Mouse (Mus musculus): ENCODE data around the gene Nos1ap. TPM values are rescaled to one million over a fixed set of nuclear protein-coding genes. Genes with fewer than 3 reads are reported as not detected.

Gene Nos1ap
- polyA plus RNA-seq, 1 experiment from 2014 or later, result 17.9 TPM

DNA sequence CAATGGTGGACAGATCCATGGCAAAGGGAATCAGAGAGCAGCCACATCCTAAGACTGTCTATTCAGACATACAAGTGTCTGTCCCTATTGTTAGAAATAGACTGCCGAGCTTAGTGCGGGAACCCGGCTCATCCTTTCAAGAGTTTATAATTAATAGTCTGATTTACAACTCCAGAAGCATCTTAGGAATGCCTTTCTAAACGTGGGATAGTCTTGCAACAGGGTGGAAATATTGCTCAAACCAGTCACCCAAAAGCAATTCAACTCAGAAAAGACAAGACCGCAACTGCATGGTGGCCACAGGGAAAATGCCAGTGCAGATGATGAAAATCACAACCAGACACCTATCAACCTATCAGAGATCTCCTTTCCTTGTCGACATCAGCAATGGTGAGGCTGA lies 173.5 kb downstream of the Nos1ap start:
- H3K4me1 ChIP-seq (replicated peaks), result no peaks in the 10 kb centered on the region; the same call in 1 of the 2 replicates
- ATAC-seq (ENCODE audit: low FRiP score), result no peak
- no peak overlapping the region for H3K4me2 ChIP-seq
- no peak overlapping the region for H3K4me3 ChIP-seq
- H3K9ac ChIP-seq, result no peak overlapping the region
- H3K36me3 ChIP-seq, result no peaks in the 10 kb centered on the region
- no peaks in the 10 kb centered on the region for H3K9me3 ChIP-seq
- 29% methylated on average over 6 of the region's 6 CpGs for WGBS
- no peaks in the 10 kb centered on the region; the same call in 1 of the 2 replicates for H3K27me3 ChIP-seq
- H3K27ac ChIP-seq, result no peak overlapping the region

- H3K9ac ChIP-seq, result no peak overlapping the region
- H3K4me2 ChIP-seq, result no peak overlapping the region
- H3K36me3 ChIP-seq, result no peaks in the 10 kb centered on the region
- no peak for ATAC-seq (ENCODE audit: low FRiP score)
- H3K4me3 ChIP-seq, result no peak overlapping the region
- no peaks in the 10 kb centered on the region; the same call in 1 of the 2 replicates for H3K27me3 ChIP-seq
- H3K9me3 ChIP-seq, result no peaks in the 10 kb centered on the region
- no peaks in the 10 kb centered on the region; the same call in 1 of the 2 replicates for H3K4me1 ChIP-seq (replicated peaks)
- WGBS, result 19% methylated on average over 3 of the region's 3 CpGs
- H3K27ac ChIP-seq, result no peak overlapping the region
These were observed 174.3 kb downstream of the Nos1ap start for GRCm38 (mm10) chr1:170415395-170415794.

DNA sequence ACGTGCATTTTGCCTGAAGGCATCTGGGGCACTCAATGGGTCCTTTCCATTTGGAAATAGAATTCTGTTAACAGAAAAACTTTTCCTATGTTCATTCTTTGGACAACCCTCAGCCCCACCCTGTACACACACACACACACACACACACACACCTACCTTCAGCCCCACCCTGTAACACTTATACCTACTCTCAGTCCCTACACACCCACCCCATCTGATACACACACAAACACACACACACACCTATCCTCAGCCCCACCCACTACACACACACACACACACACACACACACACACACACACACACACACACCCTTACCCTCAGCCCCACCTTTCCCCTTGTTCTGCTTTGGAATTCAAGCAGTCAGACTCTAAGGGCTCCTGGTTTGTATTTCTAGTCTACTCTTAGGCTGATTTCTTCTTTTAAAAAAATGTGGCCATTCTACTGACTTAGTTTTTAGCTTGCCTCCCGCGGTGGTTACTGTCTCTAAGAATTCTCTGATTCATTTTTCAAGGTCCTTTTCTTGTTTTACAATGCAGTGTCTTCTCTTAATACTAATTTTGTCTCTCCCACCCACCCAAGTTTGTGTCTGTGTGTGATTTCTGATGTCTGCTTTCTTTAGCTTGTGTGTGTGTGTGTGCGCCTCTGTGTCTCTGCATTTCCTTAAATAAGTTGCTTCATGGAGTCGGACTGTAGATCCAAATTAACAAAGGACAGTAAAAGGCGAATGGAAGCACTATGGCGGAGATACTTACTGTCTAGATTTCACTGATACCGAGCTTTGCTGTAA lies 179.1 kb downstream of the Nos1ap start:
- ATAC-seq (ENCODE audit: low FRiP score), result no peak
- H3K4me2 ChIP-seq, result no peak overlapping the region
- no peak overlapping the region for H3K4me3 ChIP-seq
- H3K9ac ChIP-seq, result no peak overlapping the region
- H3K36me3 ChIP-seq, result no peaks in the 10 kb centered on the region
- H3K9me3 ChIP-seq, result no peaks in the 10 kb centered on the region
- WGBS, result 87% methylated on average over 8 of the region's 8 CpGs
- no peak overlapping the region for H3K27ac ChIP-seq
- H3K4me1 ChIP-seq (replicated peaks), result peaks cover 7% of the 10 kb centered on the region
- no peaks in the 10 kb centered on the region for H3K27me3 ChIP-seq

DNA sequence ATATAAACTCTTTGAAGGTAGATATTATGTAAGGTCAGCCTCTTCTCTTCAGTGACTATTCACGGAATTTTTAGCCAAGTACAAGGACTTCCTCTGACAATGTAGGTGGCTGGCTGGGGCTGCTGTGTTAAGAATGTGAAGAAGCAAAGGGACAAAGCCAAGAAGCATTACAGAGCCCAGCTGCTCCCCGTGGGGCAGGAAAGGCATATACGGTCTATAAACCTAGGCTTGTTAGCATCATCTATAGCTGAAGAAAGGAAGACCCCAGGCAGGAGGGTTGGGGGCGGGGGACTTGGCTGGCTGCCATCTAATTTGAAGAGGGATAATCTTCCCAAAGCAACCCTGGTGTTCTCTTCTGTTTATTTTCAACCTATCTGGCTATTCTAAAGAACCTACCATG lies 180.6 kb downstream of the Nos1ap start:
- ATAC-seq (ENCODE audit: low FRiP score), result no peak
- no peaks in the 10 kb centered on the region for H3K9me3 ChIP-seq
- 0 out of 2 replicates have a peak overlapping the region, but pooled peaks have one; percentile 12 for H3K27ac ChIP-seq
- no peak overlapping the region for H3K9ac ChIP-seq
- H3K4me2 ChIP-seq, result no peak overlapping the region
- peaks cover 7% of the 10 kb centered on the region for H3K4me1 ChIP-seq (replicated peaks)
- no peaks in the 10 kb centered on the region for H3K36me3 ChIP-seq
- H3K4me3 ChIP-seq, result no peak overlapping the region
- H3K27me3 ChIP-seq, result no peaks in the 10 kb centered on the region
- 33% methylated on average over 4 of the region's 4 CpGs for WGBS

- Histone ChIP-seq H3K4me2 (no peak overlapping the region), H3K27me3 (no peaks in the 10 kb centered on the region), H3K27ac (no peak overlapping the region), H3K4me1 (replicated peaks) (peaks cover 14% of the 10 kb centered on the region), H3K36me3 (no peaks in the 10 kb centered on the region), H3K4me3 (no peak overlapping the region), H3K9me3 (no peaks in the 10 kb centered on the region), H3K9ac (no peak overlapping the region)
- no peak for ATAC-seq (ENCODE audit: low FRiP score)
- WGBS, result 78% methylated on average over 8 of the region's 8 CpGs
These were observed 182.7 kb downstream of the Nos1ap start for GRCm38 (mm10) chr1:170406921-170407320.

GRCm38 (mm10) chr1:170405152-170405551 lies 184.5 kb downstream of the Nos1ap start:
- ATAC-seq (ENCODE audit: low FRiP score), result no peak
- Histone ChIP-seq H3K4me3 (no peak overlapping the region), H3K36me3 (no peaks in the 10 kb centered on the region), H3K4me1 (replicated peaks) (peaks cover 19% of the 10 kb centered on the region), H3K9me3 (no peaks in the 10 kb centered on the region), H3K9ac (no peak overlapping the region), H3K4me2 (no peak overlapping the region), H3K27me3 (no peaks in the 10 kb centered on the region), H3K27ac (no peak overlapping the region)
- 90% methylated on average over 2 of the region's 2 CpGs for WGBS

GRCm38 (mm10) chr1:170402682-170403081 lies 187.0 kb downstream of the Nos1ap start:
- no peaks in the 10 kb centered on the region for H3K9me3 ChIP-seq
- WGBS, result 65% methylated on average over 4 of the region's 4 CpGs

GRCm38 (mm10) chr1:170398866-170399265 lies 190.8 kb downstream of the Nos1ap start:
- WGBS, result 97% methylated on average over 4 of the region's 4 CpGs
- no peak overlapping the region for H3K27ac ChIP-seq
- no peak overlapping the region for H3K4me3 ChIP-seq
- H3K36me3 ChIP-seq, result no peaks in the 10 kb centered on the region
- peaks cover 12% of the 10 kb centered on the region for H3K4me1 ChIP-seq (replicated peaks)
- H3K9ac ChIP-seq, result no peak overlapping the region
- H3K9me3 ChIP-seq, result no peaks in the 10 kb centered on the region
- ATAC-seq (ENCODE audit: low FRiP score), result no peak
- H3K27me3 ChIP-seq, result no peaks in the 10 kb centered on the region
- no peak overlapping the region for H3K4me2 ChIP-seq

More at GRCm38 (mm10) chr1:170402682-170403081, 187.0 kb downstream of the Nos1ap start:
- H3K36me3 ChIP-seq, result no peaks in the 10 kb centered on the region
- peaks cover 12% of the 10 kb centered on the region for H3K4me1 ChIP-seq (replicated peaks)
- H3K4me3 ChIP-seq, result no peak overlapping the region
- no peak for ATAC-seq (ENCODE audit: low FRiP score)
- no peak overlapping the region for H3K27ac ChIP-seq
- H3K4me2 ChIP-seq, result no peak overlapping the region
- H3K9ac ChIP-seq, result no peak overlapping the region
- H3K27me3 ChIP-seq, result no peaks in the 10 kb centered on the region

DNA sequence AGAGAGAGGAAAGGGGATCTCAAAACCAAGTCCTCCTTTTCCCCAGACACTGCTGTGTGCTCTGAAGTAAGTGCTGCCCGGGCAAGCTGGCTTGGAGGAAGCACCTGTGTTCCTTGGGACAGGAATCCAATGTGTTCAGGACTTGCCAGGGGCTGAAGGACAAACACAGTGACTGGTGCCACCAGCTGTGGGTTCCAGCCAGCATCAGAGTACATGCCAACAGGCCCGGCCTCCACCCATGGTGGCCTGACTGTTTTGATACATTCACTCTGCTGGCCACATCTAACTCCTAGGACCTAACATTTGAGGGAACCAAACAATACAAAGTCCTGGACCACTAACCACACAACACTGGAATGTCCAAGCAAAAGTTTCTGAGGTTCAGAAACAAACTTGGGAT lies 194.6 kb downstream of the Nos1ap start:
- Histone ChIP-seq H3K27ac (no peak overlapping the region), H3K9me3 (no peaks in the 10 kb centered on the region), H3K36me3 (no peaks in the 10 kb centered on the region), H3K9ac (no peak overlapping the region), H3K4me1 (replicated peaks) (no peaks in the 10 kb centered on the region), H3K4me3 (no peak overlapping the region), H3K4me2 (no peak overlapping the region), H3K27me3 (no peaks in the 10 kb centered on the region)
- 87% methylated on average over 2 of the region's 2 CpGs for WGBS
- no peak for ATAC-seq (ENCODE audit: low FRiP score)

- WGBS, result 74% methylated on average over 1 of the region's 1 CpGs
- no peak overlapping the region for H3K27ac ChIP-seq
These were observed 195.0 kb downstream of the Nos1ap start for GRCm38 (mm10) chr1:170394641-170395040.

DNA sequence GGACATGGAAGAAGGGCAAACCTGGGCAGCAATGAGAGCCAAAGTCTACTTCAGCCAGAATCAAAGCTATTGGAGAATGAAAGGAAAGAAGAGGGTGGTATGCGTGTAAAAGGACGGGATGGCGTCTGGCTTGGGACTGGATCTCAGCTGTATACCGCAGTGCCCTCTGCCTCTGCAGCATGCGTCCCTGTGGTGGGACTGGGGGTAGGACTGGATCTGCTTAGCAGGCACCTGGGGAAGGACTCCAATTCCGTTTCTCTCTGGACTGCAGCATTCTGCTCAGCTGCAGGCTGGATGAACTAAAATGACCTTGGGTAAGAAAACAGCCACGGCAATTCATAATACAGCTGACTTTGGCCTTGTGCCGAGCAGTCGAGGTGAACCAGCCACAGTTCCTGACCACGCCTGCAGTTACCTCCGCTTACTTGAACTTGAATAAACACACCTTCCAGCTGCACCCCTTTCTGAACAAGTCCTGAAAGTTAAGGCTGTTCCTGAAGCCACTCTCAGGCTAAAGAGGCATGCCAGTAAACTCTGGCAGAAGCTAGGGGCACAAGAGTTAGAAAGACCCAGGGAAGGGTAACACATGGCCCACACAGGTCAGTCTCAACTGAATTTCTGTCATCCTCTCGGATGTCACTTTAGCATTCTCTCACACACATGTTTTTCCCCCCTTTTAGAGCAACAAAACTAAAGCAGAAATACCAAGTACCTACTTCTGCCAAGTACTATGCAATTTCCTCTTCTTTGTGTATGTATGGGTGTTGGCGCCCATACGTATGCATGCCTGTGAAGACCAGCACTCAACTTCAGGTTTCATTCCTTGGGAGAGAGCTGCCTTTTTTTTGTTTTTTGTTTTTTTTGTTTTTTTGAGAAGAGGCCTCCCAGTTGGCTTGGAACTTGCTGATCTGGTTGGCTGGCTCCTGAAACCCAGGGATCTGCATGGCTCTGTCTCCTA lies 196.6 kb downstream of the Nos1ap start:
- Histone ChIP-seq H3K4me1 (replicated peaks) (no peaks in the 10 kb centered on the region), H3K4me2 (no peak overlapping the region), H3K9me3 (no peaks in the 10 kb centered on the region), H3K9ac (no peak overlapping the region), H3K36me3 (no peaks in the 10 kb centered on the region), H3K4me3 (no peak overlapping the region), H3K27ac (no peak overlapping the region), H3K27me3 (no peaks in the 10 kb centered on the region)
- ATAC-seq (ENCODE audit: low FRiP score), result no peak
- 89% methylated on average over 14 of the region's 14 CpGs for WGBS

More at GRCm38 (mm10) chr1:170394641-170395040, 195.0 kb downstream of the Nos1ap start:
- Histone ChIP-seq H3K9ac (no peak overlapping the region), H3K4me3 (no peak overlapping the region), H3K4me1 (replicated peaks) (no peaks in the 10 kb centered on the region), H3K36me3 (no peaks in the 10 kb centered on the region), H3K4me2 (no peak overlapping the region), H3K9me3 (no peaks in the 10 kb centered on the region), H3K27me3 (no peaks in the 10 kb centered on the region)
- no peak for ATAC-seq (ENCODE audit: low FRiP score)

DNA sequence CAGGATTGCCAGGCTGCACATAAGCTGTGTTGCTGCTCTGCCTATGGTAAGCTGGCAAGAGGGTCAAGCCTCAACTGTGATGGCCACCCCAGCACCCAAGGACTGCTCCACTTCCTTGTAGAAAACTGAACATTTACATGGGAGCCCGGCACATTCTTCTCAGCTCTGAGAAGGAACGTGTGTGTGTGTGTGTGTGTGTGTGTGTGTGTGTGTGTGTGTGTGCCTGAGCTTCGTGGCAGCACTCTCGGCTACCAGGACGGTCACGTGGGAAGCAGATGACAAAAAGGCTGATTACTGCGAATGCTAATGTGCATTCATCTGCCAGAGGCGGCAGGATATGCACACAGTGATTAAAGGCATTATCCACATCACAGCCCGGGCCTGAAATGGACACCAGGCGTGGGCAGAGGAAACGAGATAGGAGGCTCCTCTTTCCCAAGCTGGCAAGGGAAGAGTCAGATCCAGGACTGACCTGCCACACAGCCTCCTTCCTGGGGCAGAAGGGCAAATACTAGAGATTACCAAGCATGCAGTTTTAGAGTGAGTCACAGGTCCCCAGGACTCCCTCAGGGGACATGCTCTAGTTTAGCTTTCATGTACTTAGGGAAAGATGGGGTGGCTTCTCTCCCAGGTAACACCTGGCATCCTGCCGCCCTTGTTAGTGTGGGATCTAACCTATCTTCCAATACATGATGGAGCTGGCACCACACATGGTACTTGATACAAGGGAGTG lies 202.3 kb downstream of the Nos1ap start:
- H3K27ac ChIP-seq, result peak overlapping the region; percentile 69
- peaks cover 21% of the 10 kb centered on the region for H3K4me1 ChIP-seq (replicated peaks)
- H3K27me3 ChIP-seq, result no peaks in the 10 kb centered on the region
- no peak overlapping the region; the same call in 1 of the 2 replicates for H3K9ac ChIP-seq
- peak overlapping the region; percentile 31 for H3K4me2 ChIP-seq
- WGBS, result 19% methylated on average over 12 of the region's 12 CpGs
- H3K36me3 ChIP-seq, result no peaks in the 10 kb centered on the region
- no peak overlapping the region for H3K4me3 ChIP-seq
- peak; percentile 81 for ATAC-seq (ENCODE audit: low FRiP score)
- no peaks in the 10 kb centered on the region for H3K9me3 ChIP-seq
